22 mouse cellular contexts compared by ENCODE assay signal in the genomic region with DNA sequence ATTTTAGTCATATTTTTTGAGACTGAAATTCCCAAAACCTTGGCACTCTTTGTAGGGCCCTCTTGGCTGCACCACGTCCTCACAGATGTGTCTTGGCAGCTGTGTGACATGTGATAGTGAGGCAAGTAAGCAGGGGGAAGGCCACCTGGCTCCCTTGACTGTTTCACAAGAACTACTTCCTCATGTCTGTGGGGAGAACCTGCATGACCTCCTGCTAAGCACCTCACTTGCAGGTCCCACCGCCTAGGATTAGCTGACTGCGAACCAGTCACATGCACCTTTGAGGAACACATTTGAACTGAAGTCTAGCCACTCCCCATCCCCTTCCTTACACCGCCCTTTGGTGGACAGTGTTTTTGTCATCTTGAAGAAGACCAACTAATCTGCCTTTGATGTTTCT. TPM values are rescaled to one million over a fixed set of nuclear protein-coding genes. Genes with fewer than 3 reads are reported as not detected.
DNase-seq lines count a peak whose midpoint lies in the region; ATAC-seq and TF ChIP-seq lines count a peak whose summit lies in the region.
"Had no signal": no experiment of that assay in that cellular context is flagged by ENCODE, and none has a peak within 500 bp of the region (broad histone marks: within the 10 kb centered on the region; RNA-seq: fewer than 3 reads in every experiment).

No protein-coding gene starts in this region.

- no peaks in the 10 kb centered on the region for H3K9me3 ChIP-seq in MEL (replicated peaks; ENCODE audit: insufficient read depth, low read length)
- H3K9me3 ChIP-seq in stomach, embryonic 16.5 days (replicated peaks; ENCODE audit: control insufficient read depth, low read length), result no peaks in the 10 kb centered on the region
- H3K9me3 ChIP-seq: heart, embryonic 10.5 days; midbrain, embryonic 12.5 days had no signal

- ATAC-seq in megakaryocyte, adult 5-6 weeks (ENCODE audit: poor library complexity, severe bottlenecking), result peak; percentile 91
- 0 out of 2 replicates have a peak, but pooled peaks have one; percentile 11 for ATAC-seq in stomach, embryonic 16.5 days (ENCODE audit: insufficient read depth, low FRiP score)
- ATAC-seq: forebrain, embryonic 14.5 days; hindbrain, embryonic 16.5 days; liver, postnatal 0 days had no signal

- H3K4me2 ChIP-seq in stomach, embryonic 16.5 days (ENCODE audit: low read depth, low read length), result no peak overlapping the region
- H3K4me2 ChIP-seq: midbrain, embryonic 12.5 days had no signal

- H3K79me2 ChIP-seq in MEL (ENCODE audit: control insufficient read depth, insufficient read depth, low read length, poor library complexity), result no peaks in the 10 kb centered on the region

- TF ChIP-seq CTCF in MEL (IDR thresholded peaks at IDR 0.05 in 2 of 3, conservative IDR thresholded peaks at IDR 0.05 in 1 of 3; ENCODE audit: control insufficient read depth in 1 of 3, insufficient read depth in 1 of 3, low read depth in 2 of 3, low read length in 3 of 3, poor library complexity in 1 of 3, severe bottlenecking in 1 of 3), result no peak

- 70% methylated on average over 4 of the region's 4 CpGs for WGBS in stomach, embryonic 16.5 days

- intact Hi-C loops in heart, postnatal 14 days (cut with DNase I), result no loop called here

- H3K9ac ChIP-seq in MEL (ENCODE audit: control insufficient read depth, low read depth, low read length, poor library complexity, severe bottlenecking), result no peak overlapping the region
- H3K9ac ChIP-seq in stomach, embryonic 16.5 days (ENCODE audit: low read length), result no peak overlapping the region
- H3K9ac ChIP-seq: liver, postnatal 0 days; midbrain, embryonic 12.5 days had no signal

- no peak overlapping the region for H3K27ac ChIP-seq in MEL (ENCODE audit: control insufficient read depth, low read depth, low read length)
- no peak overlapping the region for H3K27ac ChIP-seq in stomach, embryonic 16.5 days (ENCODE audit: low read length)
- H3K27ac ChIP-seq: heart, embryonic 10.5 days; layer of hippocampus, adult 2 months; left cerebral cortex, adult 2 months; midbrain, embryonic 12.5 days had no signal

- no peak for TF ChIP-seq EP300 in MEL (IDR thresholded peaks at IDR 0.05; ENCODE audit: low read depth in 1 of 2, low read length in 2 of 2)

- H3K4me3 ChIP-seq in MEL (ENCODE audit: control insufficient read depth in 1 of 2, insufficient read depth in 1 of 2, low read depth in 2 of 2, low read length in 2 of 2), result no peak overlapping the region
- H3K4me3 ChIP-seq in stomach, embryonic 16.5 days (replicated peaks; ENCODE audit: low read length), result no peak overlapping the region
- H3K4me3 ChIP-seq: erythroblast, embryonic 14.5 days; heart, embryonic 10.5 days; layer of hippocampus, adult 2 months; left cerebral cortex, adult 2 months; midbrain, embryonic 12.5 days had no signal

- no peaks in the 10 kb centered on the region for H3K4me1 ChIP-seq in MEL (ENCODE audit: control insufficient read depth in 1 of 2, insufficient read depth in 2 of 2, low read length in 2 of 2)
- no peaks in the 10 kb centered on the region; the same call in 1 of the 2 replicates for H3K4me1 ChIP-seq in stomach, embryonic 16.5 days (ENCODE audit: control insufficient read depth, insufficient read depth, low read length)
- H3K4me1 ChIP-seq: heart, embryonic 10.5 days; midbrain, embryonic 12.5 days had no signal

- H3K36me3 ChIP-seq in MEL (ENCODE audit: control insufficient read depth in 1 of 2, insufficient read depth in 2 of 2, low read length in 2 of 2), result no peaks in the 10 kb centered on the region
- H3K36me3 ChIP-seq in stomach, embryonic 16.5 days (ENCODE audit: control insufficient read depth, insufficient read depth, low read length), result no peaks in the 10 kb centered on the region
- H3K36me3 ChIP-seq: heart, embryonic 10.5 days; midbrain, embryonic 12.5 days had no signal

- peak; percentile 10 for DNase-seq in MEL (ENCODE audit: low read depth, low spot score)
- peak; percentile 22 to 47 for DNase-seq in thymus, postnatal 36 days
- no peak for DNase-seq in adrenal gland, postnatal 14 days
- DNase-seq in Muller cell, postnatal 12 days (ENCODE audit: inconsistent ontology term), result no peak
- DNase-seq in heart, postnatal 14 days, result no peak
- DNase-seq in left cerebral cortex, adult 8-10 months (ENCODE audit: low spot score in 2 of 2), result no peak
- DNase-seq: adrenal gland, postnatal 10 days; cerebellum, adult 11-12 months; gastrocnemius, postnatal 36 days; heart, postnatal 10 days; kidney, adult 8-10 months; liver, postnatal 0 days; lung, postnatal 36 days had no signal

- peaks cover 0 to 2% of the 10 kb centered on the region in 2 experiments; a peak in 1 of 4 replicates for H3K27me3 ChIP-seq in MEL (ENCODE audit: control insufficient read depth in 1 of 2, insufficient read depth in 2 of 2, low read length in 2 of 2)
- H3K27me3 ChIP-seq in stomach, embryonic 16.5 days (ENCODE audit: control insufficient read depth, insufficient read depth, low read length), result no peaks in the 10 kb centered on the region
- H3K27me3 ChIP-seq: midbrain, embryonic 12.5 days had no signal

- no peak for TF ChIP-seq RAD21 in MEL (IDR thresholded peaks at IDR 0.05; ENCODE audit: low read depth, low read length)

- no peak for TF ChIP-seq POLR2A in MEL (IDR thresholded peaks at IDR 0.05; ENCODE audit: control insufficient read depth in 1 of 2, insufficient read depth in 1 of 2, low read depth in 1 of 2, low read length in 2 of 2, poor library complexity in 1 of 2)

TF ChIP-seq in MEL, 35 proteins besides CTCF, POLR2A, EP300 and RAD21:
- TF ChIP-seq GATA1 (IDR thresholded peaks at IDR 0.05; ENCODE audit: low read depth, low read length), result no peak
- TF ChIP-seq MAZ (IDR thresholded peaks at IDR 0.05; ENCODE audit: low read depth, low read length), result no peak
- TF ChIP-seq MEF2A (IDR thresholded peaks at IDR 0.05; ENCODE audit: extremely low read depth, insufficient replicate concordance, low read depth, low read length, poor library complexity, severe bottlenecking), result no peak
- no peak for TF ChIP-seq MAX (IDR thresholded peaks at IDR 0.05; ENCODE audit: low read length)
- no peak for TF ChIP-seq ELF1 (IDR thresholded peaks at IDR 0.05; ENCODE audit: low read depth, low read length)
- TF ChIP-seq NELFE (IDR thresholded peaks at IDR 0.05; ENCODE audit: low read depth, low read length), result no peak
- no peak for TF ChIP-seq BHLHE40 (IDR thresholded peaks at IDR 0.05; ENCODE audit: borderline replicate concordance, low read depth, low read length)
- no peak for TF ChIP-seq E2F4 (IDR thresholded peaks at IDR 0.05; ENCODE audit: borderline replicate concordance, low read depth, low read length)
- TF ChIP-seq JUND (IDR thresholded peaks at IDR 0.05; ENCODE audit: low read depth, low read length), result no peak
- no peak for TF ChIP-seq TAL1 (IDR thresholded peaks at IDR 0.05; ENCODE audit: low read length)
- no peak for TF ChIP-seq MXI1 (IDR thresholded peaks at IDR 0.05; ENCODE audit: low read depth, low read length)
- no peak for TF ChIP-seq MYB (IDR thresholded peaks at IDR 0.05; ENCODE audit: low read depth, low read length)
- no peak for TF ChIP-seq POLR2AphosphoS5 (IDR thresholded peaks at IDR 0.05; ENCODE audit: borderline replicate concordance, low read depth, low read length)
- TF ChIP-seq RCOR1 (IDR thresholded peaks at IDR 0.05; ENCODE audit: low read depth, low read length), result no peak
- no peak for TF ChIP-seq ZMIZ1 (IDR thresholded peaks at IDR 0.05; ENCODE audit: low read depth, low read length)
- TF ChIP-seq USF2 (IDR thresholded peaks at IDR 0.05; ENCODE audit: borderline replicate concordance in 1 of 2, insufficient read depth in 1 of 2, low read depth in 1 of 2, low read length in 2 of 2), result no peak
- no peak for TF ChIP-seq ZC3H11A (IDR thresholded peaks at IDR 0.05; ENCODE audit: low read depth, low read length)

RNA-seq across cellular contexts. Expression of gene Crot, which starts 40.2 kb away (rescaled TPM):
- 9.4 and 10.1 TPM in 2 replicates for total RNA-seq in MEL (2012; rRNA removed)
- polyA plus RNA-seq in MEL (2012; ENCODE audit: insufficient read depth in 1 of 2, insufficient read length in 2 of 2, low read depth in 1 of 2, low replicate concordance in 2 of 2, missing spikeins in 1 of 2), result 100 to 1,000 TPM in 1 of 2 experiments, 1 to 10 TPM in 1; 9.8 to 148 TPM
- total RNA-seq in megakaryocyte, adult 5-6 weeks (2015), result 35.4 and 37.9 TPM in 2 replicates
- 48.1 and 50.4 TPM in 2 replicates for total RNA-seq in megakaryocyte, adult 5-6 weeks (2017)
- polyA plus RNA-seq in stomach, embryonic 16.5 days (2015; fragmentation: Nextera tagmentation; extraction: Ambion mirVana), result 70.9 and 75.3 TPM in 2 replicates
- 32.8 and 78.7 TPM in 2 replicates for total RNA-seq in adrenal gland, postnatal 14 days (2021)
- 10 to 100 TPM; 24.9 to 25.2 TPM for total RNA-seq in heart, postnatal 14 days (2021)
- total RNA-seq in left cerebral cortex, adult 8-10 months (2022), result 10 to 100 TPM; 22.8 to 25.3 (median 23.7) TPM

Comparison
In these comparisons a context has a peak if more than half of its experiments do, and no peak if none do; other contexts are left out.
1. DNase-seq: peak in MEL (single experiment) and thymus, postnatal 36 days (2 of 2); none in adrenal gland, postnatal 14 days (single experiment), Muller cell, postnatal 12 days (single experiment), heart, postnatal 14 days (0 of 2) and left cerebral cortex, adult 8-10 months (0 of 2).